Mouse (Mus musculus) CH12.LX (cell line): ENCODE measurements around the gene Ifna14. TPM values are rescaled to one million over a fixed set of nuclear protein-coding genes. Genes with fewer than 3 reads are reported as not detected.
A peak's percentile ranks its signal among the peaks of the same experiment; 100 is the strongest.

Source experiments
- DNase-seq: peaks from one replicate; pipeline ENCODE4 v3.0.0-alpha.2; 2013; ENCODE audit errors: extremely low read depth
- H3K27ac ChIP-seq: 2 replicates; pipeline ENCODE4 v1.5.1; 2012; ENCODE audit warnings: low read depth, mild to moderate bottlenecking, control low read depth, moderate library complexity; ENCODE audit not compliant: insufficient read depth
- H3K27me3 ChIP-seq: replicated peaks from 2 replicates; pipeline ENCODE3; 2012; ENCODE audit warnings: inconsistent platforms
- H3K36me3 ChIP-seq, 2 experiments: replicated peaks in 1 of 2; 2 replicates each; pipeline versions ENCODE3 to v1.6.1; 2012; ENCODE audit warnings: inconsistent platforms in 1 of 2, low read length in 1 of 2, mild to moderate bottlenecking in 1 of 2, mixed read lengths in 1 of 2, moderate library complexity in 1 of 2; ENCODE audit not compliant: control insufficient read depth in 1 of 2, insufficient read depth in 1 of 2
- H3K4me1 ChIP-seq, 2 experiments: 2 replicates each; pipeline ENCODE4 v1.6.1; 2012; ENCODE audit warnings: inconsistent platforms in 1 of 2, moderate library complexity in 1 of 2; ENCODE audit not compliant: insufficient read depth in 2 of 2, control insufficient read depth in 1 of 2
- H3K4me2 ChIP-seq: 2 replicates; pipeline ENCODE4 v1.6.1; 2012; ENCODE audit warnings: low read depth, mild to moderate bottlenecking, control low read depth; ENCODE audit not compliant: poor library complexity, insufficient read depth, severe bottlenecking
- H3K4me3 ChIP-seq, 3 experiments: fragments of 150-350 bp in 1 of 3; sonication (generic) in 1 of 3; replicated peaks in 1 of 3; 2 replicates each; pipeline versions ENCODE3 to v1.5.1; 2011 to 2012; ENCODE audit warnings: low read depth in 2 of 3, low read length in 2 of 3, mild to moderate bottlenecking in 2 of 3, moderate library complexity in 2 of 3, control low read depth in 1 of 3, improper control_type of control experiment in 1 of 3, inconsistent platforms in 1 of 3, mixed read lengths in 1 of 3; ENCODE audit not compliant: poor library complexity in 1 of 3
- H3K79me2 ChIP-seq: replicated peaks from 2 replicates; pipeline ENCODE4 v1.6.1; 2012; ENCODE audit warnings: mild to moderate bottlenecking, moderate library complexity; ENCODE audit not compliant: control insufficient read depth, poor library complexity, insufficient read depth, severe bottlenecking; ENCODE audit errors: extremely low read depth
- H3K9ac ChIP-seq: 2 replicates; pipeline ENCODE4 v1.6.1; 2012; ENCODE audit warnings: low read depth, mild to moderate bottlenecking, control low read depth, moderate library complexity; ENCODE audit not compliant: insufficient read depth
- H3K9me3 ChIP-seq: replicated peaks from 2 replicates; pipeline ENCODE3; 2012; ENCODE audit warnings: low read length, inconsistent platforms, mixed read lengths
- BHLHE40 ChIP-seq: IDR thresholded peaks from 2 replicates; pipeline ENCODE4 v1.6.1; 2011; ENCODE audit warnings: mild to moderate bottlenecking, low read depth, low read length, improper control_type of control experiment
- CHD1 ChIP-seq: IDR thresholded peaks from 2 replicates; pipeline ENCODE4 v1.6.1; 2012; ENCODE audit warnings: low read depth, low read length, improper control_type of control experiment, inconsistent platforms
- CHD2 ChIP-seq: IDR thresholded peaks from 2 replicates; pipeline ENCODE4 v1.6.1; 2011; ENCODE audit warnings: low read length, improper control_type of control experiment
- CTCF ChIP-seq, 2 experiments: IDR thresholded peaks in 1 of 2; conservative IDR thresholded peaks in 1 of 2; 2 replicates each; pipeline ENCODE4 v1.5.1; 2011 to 2012; ENCODE audit warnings: low read depth in 2 of 2, low read length in 2 of 2, improper control_type of control experiment in 1 of 2, inconsistent platforms in 1 of 2, mild to moderate bottlenecking in 1 of 2, moderate library complexity in 1 of 2
- E2F4 ChIP-seq: IDR thresholded peaks from 2 replicates; pipeline ENCODE4 v1.6.1; 2011; ENCODE audit warnings: low read depth, low read length, improper control_type of control experiment; ENCODE audit not compliant: insufficient replicate concordance
- ELF1 ChIP-seq: IDR thresholded peaks from 2 replicates; pipeline ENCODE4 v1.6.1; 2014; ENCODE audit warnings: low read depth, mild to moderate bottlenecking, inconsistent platforms, low read length, improper control_type of control experiment
- EP300 ChIP-seq: IDR thresholded peaks from 2 replicates; pipeline ENCODE4 v1.6.1; 2011; ENCODE audit warnings: low read length, improper control_type of control experiment
- ETS1 ChIP-seq: conservative IDR thresholded peaks from 2 replicates; pipeline ENCODE4 v1.6.1; 2012; ENCODE audit warnings: low read depth, mild to moderate bottlenecking, inconsistent platforms, low read length, improper control_type of control experiment, moderate library complexity
- GABPA ChIP-seq: IDR thresholded peaks from 2 replicates; pipeline ENCODE4 v1.6.1; 2012; ENCODE audit warnings: low read depth, low read length, improper control_type of control experiment, inconsistent platforms; ENCODE audit not compliant: insufficient replicate concordance
- HCFC1 ChIP-seq: IDR thresholded peaks from 2 replicates; pipeline ENCODE4 v1.6.1; 2012; ENCODE audit warnings: low read depth, mild to moderate bottlenecking, inconsistent platforms, low read length, improper control_type of control experiment
- IRF4 ChIP-seq: IDR thresholded peaks from 2 replicates; pipeline ENCODE4 v1.6.1; 2014; ENCODE audit warnings: low read depth, mild to moderate bottlenecking, inconsistent platforms, low read length, improper control_type of control experiment
- JUN ChIP-seq: IDR thresholded peaks from 2 replicates; pipeline ENCODE4 v1.6.1; 2011; ENCODE audit warnings: low read depth, mild to moderate bottlenecking, low read length, improper control_type of control experiment, moderate library complexity; ENCODE audit not compliant: insufficient read depth
- JUND ChIP-seq: conservative IDR thresholded peaks from 2 replicates; pipeline ENCODE4 v1.6.1; 2011; ENCODE audit warnings: low read depth, low read length, improper control_type of control experiment
- KAT2A ChIP-seq: IDR thresholded peaks from 2 replicates; pipeline ENCODE4 v1.6.1; 2012; ENCODE audit warnings: low read length, improper control_type of control experiment, inconsistent platforms; ENCODE audit not compliant: insufficient replicate concordance
- MAFK ChIP-seq: IDR thresholded peaks from 2 replicates; pipeline ENCODE4 v1.6.1; 2011; ENCODE audit warnings: low read length, improper control_type of control experiment; ENCODE audit not compliant: insufficient replicate concordance
- MAX ChIP-seq: IDR thresholded peaks from 2 replicates; pipeline ENCODE4 v1.6.1; 2011; ENCODE audit warnings: low read length, improper control_type of control experiment
- MAZ ChIP-seq: IDR thresholded peaks from 2 replicates; pipeline ENCODE4 v1.6.1; 2012; ENCODE audit warnings: low read depth, mild to moderate bottlenecking, inconsistent platforms, low read length, improper control_type of control experiment, moderate library complexity
- MEF2A ChIP-seq: IDR thresholded peaks from 2 replicates; pipeline ENCODE4 v1.6.1; 2014; ENCODE audit warnings: low read depth, mild to moderate bottlenecking, inconsistent platforms, low read length, improper control_type of control experiment, borderline replicate concordance
- MXI1 ChIP-seq: IDR thresholded peaks from 2 replicates; pipeline ENCODE4 v1.6.1; 2011; ENCODE audit warnings: mild to moderate bottlenecking, low read depth, low read length, improper control_type of control experiment
- MYC ChIP-seq: IDR thresholded peaks from 2 replicates; pipeline ENCODE4 v1.6.1; 2011; ENCODE audit warnings: low read depth, mild to moderate bottlenecking, improper control_type of control experiment, low read length
- NELFE ChIP-seq: IDR thresholded peaks from 2 replicates; pipeline ENCODE4 v1.6.1; 2011; ENCODE audit warnings: low read depth, low read length, improper control_type of control experiment
- NRF1 ChIP-seq: IDR thresholded peaks from 2 replicates; pipeline ENCODE4 v1.6.1; 2014; ENCODE audit warnings: low read depth, mild to moderate bottlenecking, inconsistent platforms, low read length, improper control_type of control experiment, moderate library complexity
- PAX5 ChIP-seq: IDR thresholded peaks from 2 replicates; pipeline ENCODE4 v1.6.1; 2012; ENCODE audit warnings: low read length, inconsistent platforms, mixed read lengths
- POLR2A ChIP-seq: IDR thresholded peaks from 2 replicates; pipeline ENCODE4 v1.6.1; 2011; ENCODE audit warnings: low read depth, mild to moderate bottlenecking, improper control_type of control experiment, low read length
- POLR2AphosphoS2 ChIP-seq: IDR thresholded peaks from 2 replicates; pipeline ENCODE4 v1.6.1; 2011; ENCODE audit warnings: low read depth, low read length, improper control_type of control experiment
- RAD21 ChIP-seq: IDR thresholded peaks from 2 replicates; pipeline ENCODE4 v1.6.1; 2011; ENCODE audit warnings: low read depth, mild to moderate bottlenecking, low read length, improper control_type of control experiment, moderate library complexity
- RCOR1 ChIP-seq: conservative IDR thresholded peaks from 2 replicates; pipeline ENCODE4 v1.6.1; 2012; ENCODE audit warnings: low read depth, mild to moderate bottlenecking, inconsistent platforms, low read length, improper control_type of control experiment
- SIN3A ChIP-seq: IDR thresholded peaks from 2 replicates; pipeline ENCODE4 v1.6.1; 2012; ENCODE audit warnings: low read length, improper control_type of control experiment, inconsistent platforms
- SMC3 ChIP-seq: IDR thresholded peaks from 2 replicates; pipeline ENCODE4 v1.6.1; 2011; ENCODE audit warnings: low read depth, low read length, improper control_type of control experiment
- TBP ChIP-seq: conservative IDR thresholded peaks from 2 replicates; pipeline ENCODE4 v1.6.1; 2011; ENCODE audit warnings: low read depth, low read length, improper control_type of control experiment
- TCF12 ChIP-seq: IDR thresholded peaks from 2 replicates; pipeline ENCODE4 v1.6.1; 2014; ENCODE audit warnings: low read depth, mild to moderate bottlenecking, inconsistent platforms, low read length, improper control_type of control experiment
- UBTF ChIP-seq: IDR thresholded peaks from 2 replicates; pipeline ENCODE4 v1.6.1; 2012; ENCODE audit warnings: low read depth, mild to moderate bottlenecking, inconsistent platforms, low read length, improper control_type of control experiment, moderate library complexity
- USF1 ChIP-seq: IDR thresholded peaks from 2 replicates; pipeline ENCODE4 v1.6.1; 2014; ENCODE audit warnings: low read depth, mild to moderate bottlenecking, inconsistent platforms, low read length, improper control_type of control experiment
- USF2 ChIP-seq: conservative IDR thresholded peaks from 2 replicates; pipeline ENCODE4 v1.6.1; 2011; ENCODE audit warnings: low read depth, low read length, improper control_type of control experiment
- ZC3H11A ChIP-seq: IDR thresholded peaks from 2 replicates; pipeline ENCODE4 v1.6.1; 2012; ENCODE audit warnings: low read depth, mild to moderate bottlenecking, inconsistent platforms, low read length, improper control_type of control experiment
- ZKSCAN1 ChIP-seq: IDR thresholded peaks from 2 replicates; pipeline ENCODE4 v1.6.1; 2012; ENCODE audit warnings: low read depth, inconsistent platforms, low read length, improper control_type of control experiment, borderline replicate concordance
- ZMIZ1 ChIP-seq: IDR thresholded peaks from 2 replicates; pipeline ENCODE4 v1.6.1; 2012; ENCODE audit warnings: low read depth, mild to moderate bottlenecking, inconsistent platforms, low read length, improper control_type of control experiment
- ZNF384 ChIP-seq: IDR thresholded peaks from 2 replicates; pipeline ENCODE4 v1.6.1; 2012; ENCODE audit warnings: low read depth, low read length, improper control_type of control experiment, inconsistent platforms
- dilution Hi-C: fragments of 300-500 bp; cut with MboI; formaldehyde crosslinking; loops from 2 replicates; pipeline ENCODE4 v1.14.3; 2020; ENCODE audit warnings: low sequenced_read_pairs; ENCODE audit not compliant: extremely low pct_unique_long_range_greater_than_20kb, extremely low pct_ligation_motif_present
- in situ Hi-C: fragments of 300-500 bp; cut with MboI; formaldehyde crosslinking; loops from 3 replicates; pipeline ENCODE4 v1.14.3; 2019; ENCODE audit warnings: low sequenced_read_pairs, low pct_ligation_motif_present, low pct_unique_long_range_greater_than_20kb, mixed read lengths
- polyA plus RNA-seq: library from polyadenylated mRNA; unstranded; fragments of >175 nt; gene quantifications from 2 replicates; pipeline ENCODE4 v1.2.1, GENCODE M21; 2012; ENCODE audit warnings: low read depth; ENCODE audit not compliant: insufficient read length
- total RNA-seq, 2 experiments: library from RNA; depleted of rRNA; stranded (reverse); fragments of 300-350 nt in 1 of 2; fragments of >200 nt in 1 of 2; gene quantifications; 2 replicates each; pipeline ENCODE4 v1.2.3; 2012 to 2014

Ifna14 gene
- total and polyA plus RNA-seq, 3 experiments: not detected

DNA sequence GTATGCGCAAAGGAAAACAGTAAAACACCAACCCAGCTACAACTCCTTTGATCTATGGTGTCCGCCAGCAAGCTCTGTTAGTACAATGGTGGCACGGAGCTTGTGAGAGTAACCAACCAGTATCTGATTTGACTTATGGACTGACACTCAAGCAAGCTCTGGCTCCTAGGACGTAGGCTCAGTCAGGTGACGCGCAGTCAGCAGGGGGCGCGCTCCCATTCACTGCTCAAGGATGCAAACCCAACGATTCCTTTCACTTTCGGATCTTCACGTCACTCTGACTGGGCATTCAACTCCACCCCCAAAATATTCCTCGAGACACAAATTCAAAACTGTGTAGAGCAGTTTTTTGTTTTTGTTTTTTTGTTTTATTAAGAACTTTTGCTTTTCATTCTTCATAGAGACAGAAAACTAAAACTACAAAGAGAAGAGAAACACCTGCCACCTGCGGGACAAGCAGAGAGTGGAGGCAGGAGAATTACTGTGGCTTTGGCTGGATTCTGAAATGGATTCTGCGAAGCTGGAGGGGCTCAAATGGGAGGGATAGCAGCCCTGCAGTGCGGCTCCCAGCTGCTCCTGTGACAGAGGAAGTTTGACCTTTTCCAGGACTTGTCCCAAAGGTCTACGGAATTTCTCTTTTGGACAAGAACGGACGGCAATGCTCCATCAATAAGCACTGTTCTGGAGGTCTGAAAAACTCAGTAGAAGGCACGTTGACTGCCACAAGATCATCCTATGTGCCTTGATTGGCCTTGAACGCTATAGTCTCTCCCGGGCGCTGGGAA, 21.2 kb downstream of the Ifna14 start:
- dilution Hi-C loops (no loop called here), in situ Hi-C loops (no loop called here)
- Histone ChIP-seq H3K4me3 (peak overlapping the region; percentile 50 to 53 (median 53)), H3K79me2 (no peaks in the 10 kb centered on the region), H3K27me3 (peaks cover 2% of the 10 kb centered on the region), H3K36me3 (no peaks in the 10 kb centered on the region), H3K9ac (0 out of 2 replicates have a peak overlapping the region, but pooled peaks have one; percentile 49), H3K4me2 (peak overlapping the region; percentile 76), H3K4me1 (peaks cover 0 to 9% of the 10 kb centered on the region in 2 experiments; a peak in 2 of 4 replicates), H3K9me3 (no peaks in the 10 kb centered on the region), H3K27ac (no peak overlapping the region)
- TF ChIP-seq ZC3H11A (no peak), ZMIZ1 (no peak), IRF4 (peak; percentile 91; the same call in 1 of the 2 replicates), MEF2A (peak; percentile 55; the same call in 1 of the 2 replicates), TCF12 (peak; percentile 46; the same call in 1 of the 2 replicates), GABPA (no peak), NRF1 (no peak), PAX5 (no peak), NELFE (no peak; the same call in 1 of the 2 replicates), CTCF (conservative IDR thresholded peaks at IDR 0.05 in 1 of 2, IDR thresholded peaks at IDR 0.05 in 1 of 2; ENCODE audit: low read depth in 2 of 2, low read length in 2 of 2) (peak; percentile 53 to 82), UBTF (no peak), ELF1 (peak; percentile 25; the same call in 1 of the 2 replicates), POLR2A (no peak), HCFC1 (peak; percentile 52; the same call in 1 of the 2 replicates), E2F4 (no peak), MYC (no peak), JUN (0 out of 2 replicates have a peak, but pooled peaks have one; percentile 16), RAD21 (peak; percentile 43), TBP (no peak), JUND (no peak; the same call in 1 of the 2 replicates), CHD1 (no peak), ETS1 (peak; percentile 51), MAZ (0 out of 2 replicates have a peak, but pooled peaks have one; percentile 39), KAT2A (no peak), ZKSCAN1 (no peak), MAFK (no peak), USF1 (peak; percentile 61), ZNF384 (no peak), MAX (peak; percentile 40; the same call in 1 of the 2 replicates), CHD2 (no peak), EP300 (peak; percentile 47), POLR2AphosphoS2 (no peak), MXI1 (peak; percentile 34; the same call in 1 of the 2 replicates), SIN3A (no peak), BHLHE40 (peak; percentile 35; the same call in 1 of the 2 replicates), RCOR1 (no peak), USF2 (peak; percentile 53), SMC3 (peak; percentile 72)
- DNase-seq: peak; percentile 96
